Mouse (Mus musculus) fat pad, adult 2 months (tissue): ENCODE measurements around the gene Lats1.

ENCODE experiments used
- DNase-seq: peaks from one replicate; pipeline ENCODE4 v3.0.0-alpha.2; 2011; ENCODE audit warnings: low read depth, low spot score; ENCODE audit errors: extremely low read depth

Gene Lats1

GRCm38 (mm10) chr10:7680731-7681301 is at the start of gene Lats1, which contains the start of gene Pcmt1:
Gene Lats1, plus strand, starts transcription at chr10:7681214.
Gene Pcmt1, minus strand, starts transcription at chr10:7681136.
- no peak for DNase-seq

- no peak for DNase-seq
Measured at GRCm38 (mm10) chr10:7640366-7640765, 40.6 kb upstream of the Lats1 start.

- no peak for DNase-seq
Measured at GRCm38 (mm10) chr10:7645911-7646310, 35.1 kb upstream of the Lats1 start.

GRCm38 (mm10) chr10:7649059-7649458 is 32.0 kb upstream of the Lats1 start:
- DNase-seq = no peak

GRCm38 (mm10) chr10:7651057-7651456 is 30.0 kb upstream of the Lats1 start:
- DNase-seq = no peak

GRCm38 (mm10) chr10:7662471-7663141 is 18.4 kb upstream of the Lats1 start:
- no peak for DNase-seq

- no peak for DNase-seq
Measured at GRCm38 (mm10) chr10:7663159-7664026, 17.6 kb upstream of the Lats1 start.

- peak; percentile 36 for DNase-seq
Measured at GRCm38 (mm10) chr10:7664027-7664526, 16.9 kb upstream of the Lats1 start.

GRCm38 (mm10) chr10:7664889-7665288 is 16.1 kb upstream of the Lats1 start:
- DNase-seq = no peak

GRCm38 (mm10) chr10:7667342-7667802 is 13.6 kb upstream of the Lats1 start, which contains the start of gene Nup43:
Gene Nup43, plus strand, starts transcription at chr10:7667503.
- peak; percentile 43 for DNase-seq

GRCm38 (mm10) chr10:7673673-7674072 is 7.3 kb upstream of the Lats1 start:
- DNase-seq = no peak

- no peak for DNase-seq
Measured at GRCm38 (mm10) chr10:7681343-7682025, 470 bp downstream of the Lats1 start.

GRCm38 (mm10) chr10:7682249-7682648 is 1.2 kb downstream of the Lats1 start:
- no peak for DNase-seq

- DNase-seq = no peak
Measured at GRCm38 (mm10) chr10:7686902-7687301, 5.9 kb downstream of the Lats1 start.

GRCm38 (mm10) chr10:7695286-7695685 is 14.3 kb downstream of the Lats1 start:
- no peak for DNase-seq

- no peak for DNase-seq
Measured at GRCm38 (mm10) chr10:7700120-7700519, 19.1 kb downstream of the Lats1 start.

- no peak for DNase-seq
Measured at GRCm38 (mm10) chr10:7702586-7702985, 21.6 kb downstream of the Lats1 start.

- DNase-seq = no peak
Measured at GRCm38 (mm10) chr10:7710121-7710520, 29.1 kb downstream of the Lats1 start.

GRCm38 (mm10) chr10:7712506-7712905 is 31.5 kb downstream of the Lats1 start:
- DNase-seq = no peak

GRCm38 (mm10) chr10:7715056-7715455 is 34.0 kb downstream of the Lats1 start:
- no peak for DNase-seq
